Mouse (Mus musculus): ENCODE measurements around the gene Rbp2. TPM values are rescaled to one million over a fixed set of nuclear protein-coding genes. Genes with fewer than 3 reads are reported as not detected.

The Rbp2 gene
- polyA plus RNA-seq, 1 experiment: not detected

DNA sequence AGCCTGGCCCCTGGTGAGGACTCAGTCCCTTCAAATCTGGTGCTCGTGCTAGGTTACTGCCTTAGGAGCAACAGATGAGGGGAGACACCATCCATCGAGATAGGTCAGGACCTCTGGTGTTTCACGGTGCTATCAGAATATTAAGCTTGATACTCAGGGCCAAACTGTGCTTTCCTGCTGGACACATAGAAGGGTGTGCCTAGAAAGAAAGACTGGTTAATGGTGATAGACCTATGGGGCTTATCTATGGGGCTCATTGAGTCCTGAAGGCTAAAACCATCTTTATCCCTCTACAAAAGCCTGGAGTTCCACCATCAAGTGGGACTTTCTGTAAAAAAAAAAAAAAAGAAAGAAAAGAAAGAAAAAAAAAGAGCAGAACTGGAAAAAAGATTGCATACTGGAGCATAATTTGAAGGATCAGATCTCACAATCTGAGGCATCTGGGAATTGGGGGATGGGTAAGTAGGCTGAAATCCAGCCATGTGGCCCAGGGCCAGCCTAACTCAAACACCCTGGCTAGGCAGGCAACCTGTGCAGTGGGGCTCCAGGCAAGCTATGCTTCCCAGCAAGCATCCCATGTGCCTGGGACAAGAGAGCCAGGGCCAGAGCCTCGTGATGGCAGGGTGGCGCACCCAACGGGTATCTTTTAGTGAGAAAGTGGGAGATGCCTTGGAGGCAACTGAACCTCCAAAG is 24.6 kb downstream of the Rbp2 start:
- no peak for DNase-seq (ENCODE audit: extremely low spot score in 1 of 2, low spot score in 1 of 2)

GRCm38 (mm10) chr9:98523872-98524271 is 38.0 kb downstream of the Rbp2 start:
- no peak for DNase-seq (ENCODE audit: extremely low spot score in 1 of 2, low spot score in 1 of 2)

- peak in 1 of 2 experiments; percentile 21 for DNase-seq (ENCODE audit: extremely low spot score in 1 of 2, low spot score in 1 of 2)
These were observed 39.0 kb downstream of the Rbp2 start for GRCm38 (mm10) chr9:98524786-98525542.

GRCm38 (mm10) chr9:98525543-98525924 is 39.6 kb downstream of the Rbp2 start:
- DNase-seq (ENCODE audit: extremely low spot score in 1 of 2, low spot score in 1 of 2): no peak

DNA sequence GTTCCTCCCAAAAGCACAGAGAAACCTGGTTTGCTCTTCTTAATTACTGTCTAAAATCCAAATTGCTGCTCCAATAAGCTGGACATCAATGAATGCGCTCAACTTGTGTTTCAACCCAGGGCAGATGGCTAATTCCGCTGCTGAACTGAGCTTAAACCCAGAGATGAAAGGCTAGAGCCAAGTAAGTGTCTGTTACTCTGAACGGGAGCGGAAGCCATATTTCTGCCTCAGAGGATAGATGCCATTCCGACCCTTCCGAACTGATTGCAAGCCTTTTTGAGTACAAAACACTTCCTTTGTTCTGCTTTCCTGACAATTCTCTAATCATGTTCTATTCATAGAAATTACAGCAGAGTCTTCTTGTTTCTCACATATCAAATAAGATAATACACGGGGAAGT is 41.3 kb downstream of the Rbp2 start:
- DNase-seq (ENCODE audit: extremely low spot score in 1 of 2, low spot score in 1 of 2): no peak

DNA sequence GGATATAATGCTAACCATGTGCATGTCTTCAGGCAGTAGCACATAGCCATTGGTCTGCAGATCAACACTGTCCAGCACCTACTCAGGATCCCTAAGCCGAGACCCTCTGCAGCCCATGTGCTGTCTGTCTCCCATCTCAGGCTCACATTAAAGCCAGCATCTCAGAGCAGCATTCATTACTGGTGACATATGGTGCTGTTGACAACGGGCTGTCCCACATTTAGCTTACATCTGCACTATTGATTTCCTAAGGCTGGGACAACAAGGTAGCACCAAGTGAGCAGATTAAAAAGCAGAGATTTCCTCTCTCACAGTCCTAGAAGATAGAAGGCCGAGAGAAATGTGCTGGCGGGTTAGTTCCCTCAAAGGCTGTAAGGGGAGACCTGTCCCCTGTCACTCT is 43.9 kb downstream of the Rbp2 start:
- DNase-seq (ENCODE audit: extremely low spot score in 1 of 2, low spot score in 1 of 2): no peak

DNA sequence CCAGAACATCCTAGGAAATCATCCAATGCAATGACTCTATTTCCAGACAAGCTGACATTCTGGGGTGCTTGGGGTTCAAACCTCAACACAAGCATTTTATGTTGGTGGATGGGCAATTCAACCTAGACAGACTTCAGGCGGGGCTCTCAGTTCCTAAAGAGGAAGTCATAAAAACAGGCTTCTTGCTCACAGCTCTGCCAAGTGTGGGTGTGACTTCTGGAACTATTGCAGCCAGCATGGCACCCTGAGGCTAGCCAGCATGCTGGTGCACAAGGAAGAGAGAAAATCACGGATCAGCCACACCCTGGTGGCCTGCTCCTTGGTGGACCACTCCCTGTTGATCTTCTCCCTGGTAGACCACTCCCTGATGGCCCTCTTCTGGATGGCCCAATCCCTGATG is 45.1 kb downstream of the Rbp2 start:
- DNase-seq (ENCODE audit: extremely low spot score in 1 of 2, low spot score in 1 of 2): no peak

- DNase-seq (ENCODE audit: extremely low spot score in 1 of 2, low spot score in 1 of 2): no peak
These were observed 48.9 kb downstream of the Rbp2 start for GRCm38 (mm10) chr9:98534675-98535280.

- DNase-seq (ENCODE audit: extremely low spot score in 1 of 2, low spot score in 1 of 2): no peak
These were observed 49.8 kb downstream of the Rbp2 start for GRCm38 (mm10) chr9:98535763-98536162.

- DNase-seq (ENCODE audit: extremely low spot score in 1 of 2, low spot score in 1 of 2): no peak
These were observed 52.2 kb downstream of the Rbp2 start for GRCm38 (mm10) chr9:98538017-98538712.

GRCm38 (mm10) chr9:98538713-98539360 is 52.9 kb downstream of the Rbp2 start:
- peak; percentile 53 to 90 for DNase-seq (ENCODE audit: extremely low spot score in 1 of 2, low spot score in 1 of 2)

GRCm38 (mm10) chr9:98544042-98544441 is 58.1 kb downstream of the Rbp2 start:
- no peak for DNase-seq (ENCODE audit: extremely low spot score in 1 of 2, low spot score in 1 of 2)

Other genes starting within 250 kb of the Rbp2 start
- gene Nmnat3, start 198.7 kb upstream of the Rbp2 start, polyA plus RNA-seq (2012; rRNA removed): 3.3 and 3.7 TPM in 2 replicates
- 20.5 and 22.1 TPM in 2 replicates for gene Rbp1, start 63.2 kb upstream of the Rbp2 start, polyA plus RNA-seq (2012; rRNA removed)
- gene Copb2, start 77.6 kb downstream of the Rbp2 start, polyA plus RNA-seq (2012; rRNA removed): 62.6 and 67.1 TPM in 2 replicates
- 23.5 and 26.3 TPM in 2 replicates for gene Mrps22, start 115.5 kb downstream of the Rbp2 start, polyA plus RNA-seq (2012; rRNA removed)